8 mouse cellular contexts compared by ENCODE assay signal in genomic region chr4:124849631-124850260, GRCm38 (mm10). TPM values are rescaled to one million over a fixed set of nuclear protein-coding genes. Genes with fewer than 3 reads are reported as not detected.
DNase-seq lines count a peak whose midpoint lies in the region; ATAC-seq and TF ChIP-seq lines count a peak whose summit lies in the region.

No protein-coding gene starts in this region.

- H3K36me3 ChIP-seq in forebrain, postnatal 0 days (ENCODE audit: insufficient read depth) = peaks cover 16% of the 10 kb centered on the region
- H3K36me3 ChIP-seq in lung, embryonic 14.5 days (ENCODE audit: insufficient read depth) = peaks cover 29% of the 10 kb centered on the region

- peaks cover 6% of the 10 kb centered on the region; the same call in 1 of the 2 replicates for H3K4me1 ChIP-seq in forebrain, postnatal 0 days (ENCODE audit: insufficient read depth)
- peaks cover 4% of the 10 kb centered on the region; the same call in 1 of the 2 replicates for H3K4me1 ChIP-seq in lung, embryonic 14.5 days (ENCODE audit: insufficient read depth)

- H3K4me2 ChIP-seq in forebrain, postnatal 0 days (ENCODE audit: low read depth) = peak overlapping the region; percentile 87
- H3K4me2 ChIP-seq in lung, embryonic 14.5 days = peak overlapping the region; percentile 73

- H3K27me3 ChIP-seq in forebrain, postnatal 0 days (ENCODE audit: insufficient read depth, low read length) = no peaks in the 10 kb centered on the region
- H3K27me3 ChIP-seq in lung, embryonic 14.5 days (ENCODE audit: insufficient read depth, low read length) = no peaks in the 10 kb centered on the region

- intact Hi-C loops in heart, postnatal 36 days (cut with DNase I) = loop anchor here (2.0 to 10.0 kb wide), 3 partner anchors 87 to 215 kb away; partner anchors contain the start of genes 9930104L06Rik, Dnali1 and Snip1

- peak overlapping the region; percentile 71 for H3K4me3 ChIP-seq in forebrain, postnatal 0 days (ENCODE audit: low read depth, low read length)
- peak overlapping the region; percentile 96 for H3K4me3 ChIP-seq in lung, embryonic 14.5 days (ENCODE audit: low read depth, low read length)

- no peaks in the 10 kb centered on the region for H3K9me3 ChIP-seq in forebrain, postnatal 0 days (ENCODE audit: low read length)
- H3K9me3 ChIP-seq in lung, embryonic 14.5 days (ENCODE audit: low read depth, low read length) = no peaks in the 10 kb centered on the region

- DNase-seq in adrenal gland, adult (ENCODE audit: inconsistent age in 2 of 2, low spot score in 1 of 2) = peak; percentile 64 to 79
- no peak for DNase-seq in adrenal gland, postnatal 4 days (ENCODE audit: low spot score in 2 of 2)
- DNase-seq in cerebellum, adult 11 months = peak; percentile 67
- DNase-seq in forebrain, postnatal 0 days = peak; percentile 59
- DNase-seq in heart, postnatal 36 days = peak; percentile 34 to 44
- DNase-seq in layer of hippocampus, adult 8-10 months (ENCODE audit: low spot score in 2 of 2) = peak; percentile 75 to 80
- DNase-seq in lung, embryonic 14.5 days = peak; percentile 88
- DNase-seq in right cerebral cortex, adult 2 months (ENCODE audit: low spot score in 2 of 2) = peak; percentile 67 to 80

- peak overlapping the region; percentile 84 for H3K9ac ChIP-seq in forebrain, postnatal 0 days
- H3K9ac ChIP-seq in lung, embryonic 14.5 days = peak overlapping the region; percentile 84

- peak overlapping the region; percentile 96 for H3K27ac ChIP-seq in forebrain, postnatal 0 days (ENCODE audit: low read depth, low read length)
- peak overlapping the region; percentile 92 for H3K27ac ChIP-seq in lung, embryonic 14.5 days (ENCODE audit: low read depth)

- 1% methylated on average over 24 of the region's 24 CpGs for WGBS in forebrain, postnatal 0 days
- 1% methylated on average over 24 of the region's 24 CpGs for WGBS in lung, embryonic 14.5 days

- TF ChIP-seq CTCF in forebrain, postnatal 0 days (IDR thresholded peaks at IDR 0.05; ENCODE audit: low read depth) = no peak
- no peak for TF ChIP-seq CTCF in lung, embryonic 14.5 days (IDR thresholded peaks at IDR 0.05; ENCODE audit: low read depth)

- peak; percentile 18 for ATAC-seq in forebrain, postnatal 0 days
- peak; percentile 40 for ATAC-seq in lung, embryonic 14.5 days (ENCODE audit: insufficient read depth)

RNA-seq across cellular contexts. Expression of gene Yrdc, which starts 0.7 kb away (rescaled TPM):
- 10 to 100 TPM; 42.2 to 42.3 TPM for total RNA-seq in adrenal gland, postnatal 4 days (2021)
- total RNA-seq in forebrain, postnatal 0 days (2014; rRNA removed) = 81.7 and 82.2 TPM in 2 replicates
- polyA plus RNA-seq in forebrain, postnatal 0 days (2015; fragmentation: Nextera tagmentation; extraction: Ambion mirVana) = 67.3 and 70.5 TPM in 2 replicates
- total RNA-seq in heart, postnatal 36 days (2021) = 10 to 100 TPM; 17.8 to 22.2 TPM
- total RNA-seq in layer of hippocampus, adult 8-10 months (2022) = 10 to 100 TPM; 34.1 to 42.4 (median 40.9) TPM
- polyA plus RNA-seq in lung, embryonic 14.5 days (2014; fragmentation: Nextera tagmentation; extraction: Ambion mirVana) = 42.4 and 44.7 TPM in 2 replicates

RNA-seq across cellular contexts. Expression of gene 1110065P20Rik, which starts 1.2 kb away (rescaled TPM):
- 10 to 100 TPM; 50.8 to 60.1 TPM for total RNA-seq in adrenal gland, postnatal 4 days (2021)
- total RNA-seq in forebrain, postnatal 0 days (2014; rRNA removed) = 144 and 167 TPM in 2 replicates
- polyA plus RNA-seq in forebrain, postnatal 0 days (2015; fragmentation: Nextera tagmentation; extraction: Ambion mirVana) = 141 and 162 TPM in 2 replicates
- total RNA-seq in heart, postnatal 36 days (2021) = 10 to 100 TPM; 22.1 to 22.7 TPM
- total RNA-seq in layer of hippocampus, adult 8-10 months (2022) = 10 to 100 TPM; 75.8 to 80.7 (median 78.8) TPM
- 60.0 and 62.7 TPM in 2 replicates for polyA plus RNA-seq in lung, embryonic 14.5 days (2014; fragmentation: Nextera tagmentation; extraction: Ambion mirVana)

RNA-seq across cellular contexts. Expression of gene Maneal, which starts 12.2 kb away (rescaled TPM):
- 1 to 10 TPM; 7.3 to 7.6 TPM for total RNA-seq in adrenal gland, postnatal 4 days (2021)
- total RNA-seq in forebrain, postnatal 0 days (2014; rRNA removed) = 35.7 and 41.7 TPM in 2 replicates
- 8.4 and 9.4 TPM in 2 replicates for polyA plus RNA-seq in forebrain, postnatal 0 days (2015; fragmentation: Nextera tagmentation; extraction: Ambion mirVana)
- total RNA-seq in heart, postnatal 36 days (2021) = under 1 TPM; 0.14 to 0.22 TPM
- 10 to 100 TPM; 46.0 to 55.5 (median 50.6) TPM for total RNA-seq in layer of hippocampus, adult 8-10 months (2022)
- 0.61 and 0.82 TPM in 2 replicates for polyA plus RNA-seq in lung, embryonic 14.5 days (2014; fragmentation: Nextera tagmentation; extraction: Ambion mirVana)

RNA-seq across cellular contexts. Expression of gene Epha10, which starts 31.0 kb away (rescaled TPM):
- total RNA-seq in adrenal gland, postnatal 4 days (2021) = 10 to 100 TPM; 10.2 to 11.2 TPM
- total RNA-seq in forebrain, postnatal 0 days (2014; rRNA removed) = 9.6 and 10.2 TPM in 2 replicates
- polyA plus RNA-seq in forebrain, postnatal 0 days (2015; fragmentation: Nextera tagmentation; extraction: Ambion mirVana) = 2.0 and 4.0 TPM in 2 replicates
- not detected for total RNA-seq in heart, postnatal 36 days (2021)
- total RNA-seq in layer of hippocampus, adult 8-10 months (2022) = 10 to 100 TPM; 39.3 to 49.8 (median 44.4) TPM
- polyA plus RNA-seq in lung, embryonic 14.5 days (2014; fragmentation: Nextera tagmentation; extraction: Ambion mirVana) = 0.04 TPM in 1 of 2 replicates, not detected in the other

RNA-seq across cellular contexts. Expression of gene Mtf1, which starts 47.8 kb away (rescaled TPM):
- 10 to 100 TPM; 25.0 to 27.8 TPM for total RNA-seq in adrenal gland, postnatal 4 days (2021)
- 12.1 and 15.6 TPM in 2 replicates for total RNA-seq in forebrain, postnatal 0 days (2014; rRNA removed)
- polyA plus RNA-seq in forebrain, postnatal 0 days (2015; fragmentation: Nextera tagmentation; extraction: Ambion mirVana) = 24.4 and 30.7 TPM in 2 replicates
- total RNA-seq in heart, postnatal 36 days (2021) = 10 to 100 TPM; 14.8 to 14.9 TPM
- 10 to 100 TPM; 27.0 to 32.3 (median 27.9) TPM for total RNA-seq in layer of hippocampus, adult 8-10 months (2022)
- 14.1 and 14.2 TPM in 2 replicates for polyA plus RNA-seq in lung, embryonic 14.5 days (2014; fragmentation: Nextera tagmentation; extraction: Ambion mirVana)

Comparison
In these comparisons a context has a peak if more than half of its experiments do, and no peak if none do; other contexts are left out.
1. DNase-seq: peak in adrenal gland, adult (2 of 2), cerebellum, adult 11 months (single experiment), forebrain, postnatal 0 days (single experiment), heart, postnatal 36 days (2 of 2), layer of hippocampus, adult 8-10 months (2 of 2), lung, embryonic 14.5 days (single experiment) and right cerebral cortex, adult 2 months (2 of 2); none in adrenal gland, postnatal 4 days (0 of 2).
2. RNA of gene Maneal, which starts 12.2 kb away (total RNA-seq): 46.0 to 55.5 TPM in layer of hippocampus, adult 8-10 months, 35.7 to 41.7 TPM in forebrain, postnatal 0 days and 7.3 to 7.6 TPM in adrenal gland, postnatal 4 days; 0.14 to 0.22 TPM in heart, postnatal 36 days; every median in the first group is over 4 times any median in the second.